In the genomic region with DNA sequence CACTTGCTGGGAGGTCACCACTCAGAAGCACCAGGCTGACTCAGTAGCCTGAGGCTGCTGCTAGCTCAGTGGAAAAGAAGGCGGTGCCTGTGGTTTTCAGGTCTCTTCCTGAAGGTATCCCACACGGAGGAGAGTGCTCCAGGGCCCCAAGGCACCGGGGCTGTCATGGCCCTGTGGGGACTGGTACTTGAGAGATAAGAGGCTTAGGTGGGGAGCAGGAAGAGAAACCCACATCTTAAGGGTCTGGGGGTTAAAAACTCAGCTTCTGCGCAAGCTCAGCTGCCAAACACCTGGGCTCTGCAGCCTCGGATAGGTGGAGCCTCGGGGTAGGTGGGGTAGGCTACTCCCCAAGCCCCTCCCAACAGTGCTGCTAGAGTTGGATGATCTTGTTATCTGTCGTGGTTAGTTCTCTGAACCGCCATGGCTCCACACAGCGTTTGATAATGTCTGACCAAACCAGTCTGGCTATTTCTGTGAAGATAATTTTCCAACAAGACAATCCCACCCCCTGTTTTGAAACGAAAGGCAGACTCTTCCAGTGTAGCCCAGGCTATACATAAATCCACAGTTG, we compare ENCODE assay signal across 13 mouse cellular contexts. TPM values are rescaled to one million over a fixed set of nuclear protein-coding genes. Genes with fewer than 3 reads are reported as not detected.
DNase-seq lines count a peak whose midpoint lies in the region; ATAC-seq lines count a peak whose summit lies in the region.
"Had no signal": no experiment of that assay in that cellular context is flagged by ENCODE, and none has a peak within 500 bp of the region (broad histone marks: within the 10 kb centered on the region; RNA-seq: fewer than 3 reads in every experiment).

No protein-coding gene starts in this region.

- 0 out of 2 replicates have a peak, but pooled peaks cover 2% of the 10 kb centered on the region for H3K4me1 ChIP-seq in embryonic facial prominence, embryonic 13.5 days
- peaks cover 20% of the 10 kb centered on the region for H3K4me1 ChIP-seq in embryonic facial prominence, embryonic 10.5 days
- peaks cover 99% of the 10 kb centered on the region for H3K4me1 ChIP-seq in megakaryocyte, embryonic 14.5 days
- no peaks in the 10 kb centered on the region for H3K4me1 ChIP-seq in kidney, embryonic 15.5 days
- H3K4me1 ChIP-seq: heart, embryonic 15.5 days had no signal

- 30% methylated on average over 10 of the region's 10 CpGs for WGBS in embryonic facial prominence, embryonic 13.5 days
- 40% methylated on average over 10 of the region's 10 CpGs for WGBS in embryonic facial prominence, embryonic 10.5 days
- 43% methylated on average over 10 of the region's 10 CpGs for WGBS in kidney, embryonic 15.5 days

- H3K4me3 ChIP-seq in embryonic facial prominence, embryonic 13.5 days: no peak overlapping the region
- H3K4me3 ChIP-seq in embryonic facial prominence, embryonic 10.5 days: no peak overlapping the region
- H3K4me3 ChIP-seq in megakaryocyte, embryonic 14.5 days (replicated peaks): peak overlapping the region; percentile 71
- no peak overlapping the region for H3K4me3 ChIP-seq in kidney, embryonic 15.5 days (replicated peaks)
- H3K4me3 ChIP-seq: heart, embryonic 15.5 days had no signal

- H3K27ac ChIP-seq in embryonic facial prominence, embryonic 13.5 days: no peak overlapping the region
- H3K27ac ChIP-seq in embryonic facial prominence, embryonic 10.5 days (replicated peaks): no peak overlapping the region; the same call in 1 of the 2 replicates
- no peak overlapping the region for H3K27ac ChIP-seq in kidney, embryonic 15.5 days
- H3K27ac ChIP-seq: heart, embryonic 15.5 days had no signal

- no peaks in the 10 kb centered on the region for H3K9me3 ChIP-seq in embryonic facial prominence, embryonic 13.5 days
- H3K9me3 ChIP-seq in embryonic facial prominence, embryonic 10.5 days: no peaks in the 10 kb centered on the region
- H3K9me3 ChIP-seq in megakaryocyte, embryonic 14.5 days: no peaks in the 10 kb centered on the region
- H3K9me3 ChIP-seq in kidney, embryonic 15.5 days (replicated peaks): no peaks in the 10 kb centered on the region
- H3K9me3 ChIP-seq: heart, embryonic 15.5 days had no signal

- DNase-seq in embryonic facial prominence, embryonic 10.5 days (ENCODE audit: low spot score): no peak
- DNase-seq in 416B (ENCODE audit: low read depth): peak; percentile 65
- no peak for DNase-seq in adrenal gland, adult 8-10 months
- no peak for DNase-seq in kidney, adult 8-10 months
- DNase-seq: adrenal gland, postnatal 36 days; cerebellum, postnatal 25 days; midbrain, embryonic 14.5 days had no signal

- no peaks in the 10 kb centered on the region for H3K27me3 ChIP-seq in embryonic facial prominence, embryonic 13.5 days
- H3K27me3 ChIP-seq in embryonic facial prominence, embryonic 10.5 days (replicated peaks; ENCODE audit: low read depth, poor library complexity, severe bottlenecking): no peaks in the 10 kb centered on the region
- H3K27me3 ChIP-seq in megakaryocyte, embryonic 14.5 days (replicated peaks): no peaks in the 10 kb centered on the region
- H3K27me3 ChIP-seq in kidney, embryonic 15.5 days: no peaks in the 10 kb centered on the region
- H3K27me3 ChIP-seq: heart, embryonic 15.5 days had no signal

- 0 out of 2 replicates have a peak overlapping the region, but pooled peaks have one; percentile 2 for H3K9ac ChIP-seq in embryonic facial prominence, embryonic 13.5 days
- H3K9ac ChIP-seq in kidney, embryonic 15.5 days: no peak overlapping the region
- H3K9ac ChIP-seq: heart, embryonic 15.5 days had no signal

- no peak overlapping the region for H3K4me2 ChIP-seq in embryonic facial prominence, embryonic 13.5 days
- H3K4me2 ChIP-seq in kidney, embryonic 15.5 days: no peak overlapping the region
- H3K4me2 ChIP-seq: heart, embryonic 15.5 days had no signal

- no peaks in the 10 kb centered on the region for H3K36me3 ChIP-seq in embryonic facial prominence, embryonic 13.5 days
- no peaks in the 10 kb centered on the region for H3K36me3 ChIP-seq in embryonic facial prominence, embryonic 10.5 days (replicated peaks)
- H3K36me3 ChIP-seq in megakaryocyte, embryonic 14.5 days (replicated peaks; ENCODE audit: low read length): peaks cover 56% of the 10 kb centered on the region
- H3K36me3 ChIP-seq in kidney, embryonic 15.5 days: no peaks in the 10 kb centered on the region
- H3K36me3 ChIP-seq: heart, embryonic 15.5 days had no signal

- no peak for ATAC-seq in embryonic facial prominence, embryonic 13.5 days (ENCODE audit: insufficient number of reproducible peaks, insufficient read depth, low FRiP score, low TSS enrichment, low read depth)
- ATAC-seq in common myeloid progenitor, adult 5-6 weeks (replicated peaks; ENCODE audit: low read depth, poor library complexity, severe bottlenecking): peak; percentile 36
- no peak for ATAC-seq in kidney, embryonic 15.5 days (replicated peaks; ENCODE audit: low FRiP score)
- ATAC-seq: forebrain, embryonic 16.5 days had no signal

RNA-seq across cellular contexts. Expression of gene Sla2, which starts 4.5 kb away (rescaled TPM):
- polyA plus RNA-seq in embryonic facial prominence, embryonic 13.5 days (2015; fragmentation: Nextera tagmentation; extraction: Ambion mirVana): 0.38 and 0.62 TPM in 2 replicates
- 0.29 and 0.49 TPM in 2 replicates for polyA plus RNA-seq in embryonic facial prominence, embryonic 10.5 days (2016; fragmentation: Nextera tagmentation; extraction: Ambion mirVana)
- total RNA-seq in common myeloid progenitor, adult 5-6 weeks (2017): 1.0 and 3.4 TPM in 2 replicates
- 86.1 and 150 TPM in 2 replicates for polyA plus RNA-seq in megakaryocyte, embryonic 14.5 days (2012; ENCODE audit: insufficient read depth, low replicate concordance)
- polyA plus RNA-seq in kidney, embryonic 15.5 days (2015; fragmentation: Nextera tagmentation; extraction: Ambion mirVana): 0.22 and 0.30 TPM in 2 replicates
- total RNA-seq in adrenal gland, adult 8-10 months (2022): under 1 TPM in 1 of 4 experiments, not detected in 3; 0.14 TPM
- total RNA-seq: adrenal gland, postnatal 36 days had no signal

RNA-seq across cellular contexts. Expression of gene Rab5if, which starts 19.6 kb away (rescaled TPM):
- 158 and 164 TPM in 2 replicates for polyA plus RNA-seq in embryonic facial prominence, embryonic 13.5 days (2015; fragmentation: Nextera tagmentation; extraction: Ambion mirVana)
- 174 and 187 TPM in 2 replicates for polyA plus RNA-seq in embryonic facial prominence, embryonic 10.5 days (2016; fragmentation: Nextera tagmentation; extraction: Ambion mirVana)
- total RNA-seq in common myeloid progenitor, adult 5-6 weeks (2017): 128 and 156 TPM in 2 replicates
- polyA plus RNA-seq in megakaryocyte, embryonic 14.5 days (2012; ENCODE audit: insufficient read depth, low replicate concordance): 175 and 255 TPM in 2 replicates
- polyA plus RNA-seq in kidney, embryonic 15.5 days (2015; fragmentation: Nextera tagmentation; extraction: Ambion mirVana): 174 and 181 TPM in 2 replicates
- 100 to 1,000 TPM; 134 to 305 (median 233) TPM for total RNA-seq in adrenal gland, adult 8-10 months (2022)

RNA-seq across cellular contexts. Expression of gene 4930518I15Rik, which starts 24.8 kb away (rescaled TPM):
- polyA plus RNA-seq in embryonic facial prominence, embryonic 13.5 days (2015; fragmentation: Nextera tagmentation; extraction: Ambion mirVana): 13.5 and 14.6 TPM in 2 replicates
- polyA plus RNA-seq in embryonic facial prominence, embryonic 10.5 days (2016; fragmentation: Nextera tagmentation; extraction: Ambion mirVana): 9.9 and 10.0 TPM in 2 replicates
- total RNA-seq in common myeloid progenitor, adult 5-6 weeks (2017): not detected in 2 replicates
- polyA plus RNA-seq in megakaryocyte, embryonic 14.5 days (2012; ENCODE audit: insufficient read depth, low replicate concordance): 0.13 TPM in 1 of 2 replicates, not detected in the other
- polyA plus RNA-seq in kidney, embryonic 15.5 days (2015; fragmentation: Nextera tagmentation; extraction: Ambion mirVana): 8.6 and 9.8 TPM in 2 replicates
- 1 to 10 TPM; 2.6 to 6.2 (median 4.0) TPM for total RNA-seq in adrenal gland, adult 8-10 months (2022)

RNA-seq across cellular contexts. Expression of gene Tgif2, which starts 42.7 kb away (rescaled TPM):
- polyA plus RNA-seq in embryonic facial prominence, embryonic 13.5 days (2015; fragmentation: Nextera tagmentation; extraction: Ambion mirVana): 69.6 and 72.6 TPM in 2 replicates
- polyA plus RNA-seq in embryonic facial prominence, embryonic 10.5 days (2016; fragmentation: Nextera tagmentation; extraction: Ambion mirVana): 112 and 114 TPM in 2 replicates
- 15.6 and 18.6 TPM in 2 replicates for total RNA-seq in common myeloid progenitor, adult 5-6 weeks (2017)
- polyA plus RNA-seq in megakaryocyte, embryonic 14.5 days (2012; ENCODE audit: insufficient read depth, low replicate concordance): 5.1 and 8.1 TPM in 2 replicates
- 62.2 and 68.5 TPM in 2 replicates for polyA plus RNA-seq in kidney, embryonic 15.5 days (2015; fragmentation: Nextera tagmentation; extraction: Ambion mirVana)
- 1 to 10 TPM; 2.4 to 4.0 (median 3.8) TPM for total RNA-seq in adrenal gland, adult 8-10 months (2022)

Comparison
In these comparisons a context has a peak if more than half of its experiments do, and no peak if none do; other contexts are left out.
1. RNA of gene Sla2, which starts 4.5 kb away (polyA plus RNA-seq): 86.1 to 150 TPM in megakaryocyte, embryonic 14.5 days; 0.29 to 0.49 TPM in embryonic facial prominence, embryonic 10.5 days, 0.38 to 0.62 TPM in embryonic facial prominence, embryonic 13.5 days and 0.22 to 0.30 TPM in kidney, embryonic 15.5 days; every median in the first group is over 10 times any median in the second.